Mouse (Mus musculus) bone marrow macrophage, adult 2 months (primary cell): ENCODE data around the gene Myb.

Source experiments
- CTCF ChIP-seq: IDR thresholded peaks from 2 replicates; pipeline ENCODE4 v1.5.1; 2012; ENCODE audit warnings: low read depth, mild to moderate bottlenecking, low read length, moderate library complexity
- POLR2A ChIP-seq: IDR thresholded peaks from 2 replicates; pipeline ENCODE4 v1.6.1; 2012; ENCODE audit warnings: mild to moderate bottlenecking, low read depth, low read length, borderline replicate concordance

DNA sequence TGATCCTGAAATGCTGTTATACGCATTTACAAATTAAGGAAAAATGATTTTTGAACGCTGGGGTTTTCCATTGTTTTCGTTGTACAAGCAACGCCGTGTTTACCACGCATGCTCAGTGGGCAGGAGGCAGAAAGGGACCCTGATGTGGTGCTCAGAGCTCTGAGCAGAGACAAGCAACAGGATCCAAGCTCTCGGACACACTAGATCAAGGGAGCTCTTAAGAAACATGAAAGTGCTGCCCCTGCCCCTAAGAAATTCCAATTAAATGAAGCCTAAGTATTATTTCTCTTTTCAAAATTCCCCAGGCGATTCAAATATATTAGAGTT is 28.5 kb upstream of the Myb start:
- TF ChIP-seq CTCF (no peak), POLR2A (no peak)
